Mouse (Mus musculus): ENCODE measurements around the gene Slc25a54.

Slc25a54 gene

DNA sequence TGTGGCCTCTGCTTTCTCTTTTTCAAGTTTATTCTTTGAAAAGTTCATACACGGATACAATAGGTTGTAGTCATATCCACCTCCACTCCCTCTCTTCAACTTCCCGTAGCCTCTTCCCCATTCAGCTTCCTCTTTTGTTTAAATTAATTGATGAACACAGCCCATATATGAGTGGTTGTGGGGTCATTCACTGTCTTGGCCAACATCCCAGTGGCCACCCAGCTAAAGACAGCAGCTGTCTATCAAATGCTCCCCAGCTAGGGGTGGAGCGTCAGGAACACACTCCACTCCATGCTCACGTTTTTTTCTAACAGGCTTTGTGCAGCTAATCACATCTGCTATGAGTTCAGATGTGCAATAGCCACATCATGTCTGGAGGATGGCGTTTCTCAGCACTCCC is 49.5 kb downstream of the Slc25a54 start:
- peak; percentile 89 for DNase-seq

DNA sequence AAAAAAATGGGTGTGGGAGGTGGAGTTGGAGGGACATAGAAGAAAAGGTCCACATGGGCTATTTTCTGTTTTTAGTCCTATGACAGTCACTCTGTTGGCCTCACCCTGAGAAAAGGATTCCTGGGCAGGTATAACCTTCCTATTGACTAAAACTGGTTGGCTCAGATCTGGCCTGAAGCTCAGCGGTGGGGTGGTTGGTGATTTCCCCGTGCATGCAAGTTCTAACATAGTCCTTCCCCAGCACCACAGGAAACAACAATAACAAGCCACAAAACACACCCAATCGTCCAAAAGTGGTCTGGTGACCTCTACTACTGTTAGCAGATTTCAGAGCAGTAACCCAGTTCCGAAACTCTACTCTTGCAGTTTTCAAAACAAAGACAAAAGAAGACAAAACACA is 52.7 kb downstream of the Slc25a54 start:
- no peak for DNase-seq

DNA sequence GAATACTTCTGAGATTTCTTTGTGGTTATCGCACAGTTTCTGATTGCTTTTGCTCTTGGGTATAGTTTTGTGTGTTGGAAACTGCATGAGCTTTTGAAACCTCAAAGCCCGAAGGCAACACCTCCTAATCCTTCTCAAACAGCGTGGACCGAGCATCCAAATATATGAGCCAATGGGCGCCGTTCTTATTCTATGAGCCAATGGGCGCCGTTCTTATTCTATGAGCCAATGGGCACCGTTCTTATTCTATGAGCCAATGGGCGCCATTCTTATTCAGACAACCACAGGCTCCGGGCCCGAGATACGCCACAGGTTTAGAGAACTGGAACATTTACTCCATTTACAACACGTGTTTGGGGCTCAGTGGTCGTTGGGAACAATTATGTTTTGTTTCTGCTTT is 53.8 kb downstream of the Slc25a54 start:
- DNase-seq: no peak

DNA sequence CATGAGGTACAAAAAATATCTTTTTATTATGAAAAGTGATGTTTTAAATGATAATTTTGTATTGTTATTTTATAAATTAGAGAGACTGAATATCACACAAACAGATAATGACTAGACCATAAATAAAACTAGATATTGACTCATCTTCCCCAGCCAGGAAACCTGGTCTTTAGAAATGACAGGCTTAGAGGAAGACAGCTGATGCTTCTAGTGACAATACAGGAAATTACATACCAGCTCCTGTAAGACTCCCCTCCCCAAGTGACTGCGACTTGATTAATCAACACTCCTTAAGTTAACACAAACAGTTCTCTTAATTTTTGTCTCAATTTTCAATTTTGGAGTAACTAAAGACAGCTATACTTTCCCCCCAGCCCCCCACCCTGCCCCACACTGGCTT is 55.1 kb downstream of the Slc25a54 start:
- DNase-seq: no peak

DNA sequence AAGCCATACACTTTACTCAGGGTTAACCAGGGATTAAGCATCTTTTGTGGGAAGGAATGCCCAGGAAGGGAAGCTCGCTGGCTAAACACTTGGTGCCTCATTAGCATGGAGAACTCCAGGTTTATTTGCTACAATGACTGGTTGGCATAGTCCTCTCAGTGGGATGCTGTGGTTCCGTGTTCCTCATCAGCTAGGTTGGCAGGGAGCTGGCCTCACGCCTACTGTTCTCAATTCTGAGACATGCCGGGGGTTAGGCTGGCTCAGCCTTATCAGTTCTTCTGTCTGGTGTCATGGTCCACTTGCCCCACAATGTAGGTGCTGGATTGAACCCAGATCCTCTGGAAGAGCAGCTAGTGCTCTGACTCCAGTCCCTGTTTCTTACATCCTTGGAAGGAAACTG is 72.3 kb downstream of the Slc25a54 start:
- DNase-seq: no peak

DNA sequence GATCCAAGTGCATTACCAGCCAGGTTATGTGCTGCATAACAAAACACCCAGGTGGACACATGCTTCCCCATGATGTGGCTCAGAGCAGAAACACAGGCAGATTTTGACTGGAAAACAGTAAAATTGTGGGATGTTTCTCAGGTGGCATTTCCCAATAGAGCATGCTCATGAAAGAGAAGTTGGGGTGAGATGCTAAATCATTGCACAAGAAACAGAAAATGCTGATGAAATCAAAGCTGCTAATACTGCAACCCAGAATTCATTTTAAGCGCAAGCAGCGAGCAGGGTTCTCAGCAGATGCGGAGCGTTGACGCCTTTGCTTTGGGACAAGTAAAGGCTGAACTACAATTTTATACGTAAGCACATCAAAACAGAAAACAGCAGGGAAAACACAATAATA is 73.1 kb downstream of the Slc25a54 start:
- DNase-seq: no peak

DNA sequence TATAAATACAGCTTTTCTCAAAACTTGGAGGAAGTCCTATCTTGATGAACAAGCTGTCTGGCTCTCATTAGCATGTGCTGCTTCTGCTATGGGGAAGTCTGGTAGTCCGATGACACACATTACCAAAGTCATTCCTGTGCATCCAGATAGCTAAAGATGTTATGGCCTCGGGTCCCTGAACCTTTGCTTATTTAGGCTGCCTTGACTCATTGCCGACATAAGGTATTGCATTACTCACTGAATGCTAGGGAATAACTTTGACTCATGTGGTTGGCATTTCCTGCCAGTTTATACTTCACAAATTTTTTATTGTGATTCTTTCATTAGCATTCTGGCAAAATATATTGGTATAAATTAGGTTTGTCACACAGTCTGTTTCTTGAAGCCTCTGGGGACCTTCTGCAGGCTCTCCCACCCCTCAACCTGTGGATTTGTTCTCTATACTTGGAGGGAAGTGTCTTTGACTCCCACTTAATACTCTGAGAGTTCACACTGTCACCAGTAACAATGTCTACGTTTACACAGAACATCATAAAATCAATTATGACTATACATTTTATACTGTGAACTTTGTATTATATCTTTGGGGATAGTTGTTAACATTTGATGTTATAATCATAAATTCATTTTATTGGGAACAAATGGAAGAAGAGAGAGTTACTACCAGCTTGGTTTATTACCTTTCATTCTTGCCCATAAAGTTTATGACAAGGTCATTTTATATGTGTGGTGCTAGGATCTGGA is 75.8 kb downstream of the Slc25a54 start:
- DNase-seq: no peak

DNA sequence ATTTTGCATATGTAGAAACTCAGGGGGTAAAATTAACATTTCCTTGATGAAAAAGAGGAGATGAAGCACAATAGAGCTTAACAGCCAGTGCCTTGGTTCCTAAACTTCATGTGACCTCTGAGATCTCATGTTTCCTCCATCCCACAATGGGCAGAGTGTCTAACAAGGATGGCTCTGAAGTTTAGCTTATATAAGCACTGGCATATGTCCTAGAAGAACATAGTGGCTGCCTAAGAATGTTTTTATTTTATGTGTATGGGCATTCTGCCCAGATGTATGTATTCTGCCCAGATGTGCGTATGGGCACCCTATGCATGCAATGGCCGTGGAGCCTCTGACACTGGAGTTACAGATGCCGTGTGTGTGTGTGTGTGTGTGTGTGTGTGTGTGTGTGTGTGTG is 77.2 kb downstream of the Slc25a54 start:
- no peak for DNase-seq

DNA sequence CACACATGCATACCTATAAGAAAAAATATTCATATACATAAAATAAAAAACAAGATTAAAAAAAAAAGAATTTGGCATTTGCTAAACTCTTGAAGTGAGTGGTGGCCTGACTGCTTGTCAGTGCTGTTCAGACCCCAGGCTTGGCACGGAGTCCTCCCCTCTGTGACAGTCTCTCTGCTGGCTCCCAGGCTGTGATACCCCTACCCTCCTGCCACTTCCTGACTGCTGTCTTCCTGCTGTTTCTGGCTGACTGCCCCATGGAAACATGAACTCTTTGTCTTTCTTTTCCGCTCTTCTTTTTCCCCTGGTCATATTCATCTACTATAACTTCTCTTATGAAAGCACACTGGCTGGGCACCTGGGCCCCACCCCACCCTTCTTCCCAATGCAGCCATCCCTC is 83.8 kb downstream of the Slc25a54 start:
- no peak for DNase-seq

DNA sequence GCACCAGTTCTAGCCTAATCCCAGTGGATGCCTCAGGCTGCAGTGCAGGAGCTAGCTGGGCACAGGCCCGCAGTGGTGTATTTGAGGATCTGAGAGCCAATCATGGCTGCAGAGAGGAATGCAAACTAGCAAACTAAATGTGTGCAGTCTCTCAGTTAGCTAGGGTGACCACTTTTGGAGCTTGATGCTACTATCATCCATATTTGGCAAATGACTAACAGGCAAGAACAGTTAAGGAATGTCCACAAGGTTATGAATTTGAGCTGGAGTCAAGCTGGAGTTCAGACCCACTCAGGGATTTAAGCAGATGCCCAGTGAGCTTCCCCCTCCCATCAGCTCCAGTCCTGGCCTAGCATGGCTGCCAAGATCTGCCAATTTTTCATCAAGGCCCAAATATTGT is 84.4 kb downstream of the Slc25a54 start:
- no peak for DNase-seq

DNA sequence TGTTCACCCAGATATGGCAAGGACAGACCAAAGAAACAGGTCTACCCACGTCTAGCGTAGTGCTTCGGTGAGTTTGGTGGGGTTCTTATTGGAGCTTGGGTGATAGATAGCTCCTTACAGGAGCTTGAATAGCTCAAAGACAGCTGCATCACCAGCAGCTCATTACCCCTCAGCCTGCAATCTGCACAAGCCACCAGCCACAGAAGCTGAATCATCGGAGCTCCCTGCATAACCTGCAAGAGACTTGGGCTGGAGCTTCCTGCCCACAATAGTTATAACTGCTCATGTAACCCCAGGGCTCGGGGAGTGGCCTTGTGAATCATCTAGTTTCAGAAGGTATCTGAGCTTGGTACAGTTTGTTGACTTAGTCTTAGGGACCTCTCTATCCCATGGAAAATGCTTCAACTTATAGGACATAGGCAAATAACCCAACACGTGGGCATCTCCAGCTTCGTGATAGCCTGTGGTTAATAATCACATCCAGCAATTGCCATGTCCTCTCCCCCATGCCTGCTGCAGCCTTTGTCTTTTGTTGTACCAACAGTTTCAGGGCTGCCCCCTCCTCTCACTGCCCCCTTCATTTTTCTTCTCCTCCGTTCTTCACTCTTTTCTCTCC is 85.1 kb downstream of the Slc25a54 start:
- DNase-seq: no peak

Measured in retina, postnatal 1 day (tissue).